In the genomic region with DNA sequence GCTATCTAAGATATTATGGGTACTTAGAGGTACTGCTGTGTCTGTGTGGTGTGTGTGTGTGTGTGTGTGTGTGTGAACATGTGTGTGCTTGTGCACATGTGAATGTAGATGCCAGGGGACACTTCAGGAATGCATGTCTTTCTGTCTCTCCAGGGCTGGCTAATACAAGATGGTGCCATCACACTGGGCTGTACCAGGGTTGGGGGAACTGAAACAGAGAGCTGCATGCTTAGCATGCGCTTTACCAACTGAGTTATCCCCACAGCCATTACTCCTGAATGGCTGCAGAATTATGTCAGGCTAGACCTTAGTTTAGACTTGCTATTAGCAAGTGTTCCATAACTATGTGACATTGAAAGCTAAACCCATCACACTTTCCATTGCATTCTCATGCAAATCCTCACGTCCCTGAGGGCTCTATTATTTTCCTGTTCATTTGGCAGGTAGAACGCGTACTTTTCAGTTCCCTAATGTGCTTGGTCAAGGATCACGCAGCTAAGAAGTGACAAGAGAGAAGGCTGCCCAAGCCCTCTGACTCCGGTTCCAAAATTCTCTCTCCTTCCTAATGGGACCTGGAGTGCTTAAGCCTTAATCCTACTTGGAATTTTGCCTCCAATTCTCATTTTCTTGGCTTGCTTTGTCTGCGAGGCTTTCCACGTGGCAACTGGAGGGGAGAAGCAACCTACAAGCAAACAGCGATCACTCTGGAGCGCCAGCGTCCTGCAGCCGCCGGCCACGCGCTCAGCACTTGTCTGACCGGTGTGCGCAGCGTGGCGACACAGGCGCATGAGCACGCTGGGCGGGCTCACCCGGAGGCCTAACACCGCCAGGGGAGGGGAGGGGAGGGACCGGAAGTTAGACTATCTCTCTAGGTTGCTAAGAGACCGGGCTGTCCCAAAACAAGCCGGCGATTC, we compare ENCODE assay signal across 8 mouse cellular contexts. TPM values are rescaled to one million over a fixed set of nuclear protein-coding genes. Genes with fewer than 3 reads are reported as not detected.
A peak's percentile ranks its signal among the peaks of the same experiment; 100 is the strongest.
DNase-seq lines count a peak whose midpoint lies in the region; ATAC-seq and TF ChIP-seq lines count a peak whose summit lies in the region.

TSS of gene Ttc25 (plus strand) at position 776 of the 914 bp plus-strand sequence.

- H3K79me2 ChIP-seq in C2C12 (ENCODE audit: control insufficient read depth, insufficient read depth), result no peaks in the 10 kb centered on the region

- peak within 1 kb of the TSS; percentile 28 for H3K4me3 ChIP-seq in C2C12 (ENCODE audit: insufficient read depth, poor library complexity, severe bottlenecking)
- peak within 1 kb of the TSS; percentile 57 for H3K4me3 ChIP-seq in forebrain, embryonic 10.5 days
- peak within 1 kb of the TSS; percentile 51 for H3K4me3 ChIP-seq in heart, embryonic 15.5 days
- peak within 1 kb of the TSS; percentile 57 to 73 for H3K4me3 ChIP-seq in liver, embryonic 14.5 days (ENCODE audit: insufficient read depth in 1 of 2, low read depth in 2 of 2, low read length in 2 of 2)
- peak within 1 kb of the TSS; percentile 36 for H3K4me3 ChIP-seq in neural tube, embryonic 11.5 days (ENCODE audit: low read depth, low read length)
- H3K4me3 ChIP-seq in stomach, postnatal 0 days (ENCODE audit: low read depth, low read length), result peak within 1 kb of the TSS; percentile 43

- H3K27ac ChIP-seq in forebrain, embryonic 10.5 days, result peak within 1 kb of the TSS; percentile 87
- H3K27ac ChIP-seq in heart, embryonic 15.5 days, result peak within 1 kb of the TSS; percentile 67
- no peak within 1 kb of the TSS; the same call in 1 of the 2 replicates for H3K27ac ChIP-seq in liver, embryonic 14.5 days
- no peak within 1 kb of the TSS for H3K27ac ChIP-seq in neural tube, embryonic 11.5 days (ENCODE audit: low read depth, low read length)
- peak within 1 kb of the TSS; percentile 65 for H3K27ac ChIP-seq in stomach, postnatal 0 days (replicated peaks)

- no peak for TF ChIP-seq EP300 in liver, embryonic 14.5 days (IDR thresholded peaks at IDR 0.05; ENCODE audit: low read depth)
- no peak for TF ChIP-seq EP300 in stomach, postnatal 0 days (optimal IDR thresholded peaks at IDR 0.05)

- H3K4me2 ChIP-seq in heart, embryonic 15.5 days, result peak within 1 kb of the TSS; percentile 73
- peak within 1 kb of the TSS; percentile 67 for H3K4me2 ChIP-seq in liver, embryonic 14.5 days (ENCODE audit: low read depth)
- H3K4me2 ChIP-seq in neural tube, embryonic 11.5 days (ENCODE audit: low read depth), result peak within 1 kb of the TSS; percentile 63
- H3K4me2 ChIP-seq in stomach, postnatal 0 days (replicated peaks; ENCODE audit: low read depth), result peak within 1 kb of the TSS; percentile 71

- no peaks in the 10 kb centered on the region for H3K36me3 ChIP-seq in C2C12 (ENCODE audit: control insufficient read depth, insufficient read depth)
- H3K36me3 ChIP-seq in forebrain, embryonic 10.5 days (replicated peaks), result no peaks in the 10 kb centered on the region
- no peaks in the 10 kb centered on the region for H3K36me3 ChIP-seq in heart, embryonic 15.5 days
- H3K36me3 ChIP-seq in liver, embryonic 14.5 days (replicated peaks; ENCODE audit: control insufficient read depth, insufficient read depth, low read depth), result no peaks in the 10 kb centered on the region
- no peaks in the 10 kb centered on the region for H3K36me3 ChIP-seq in neural tube, embryonic 11.5 days (ENCODE audit: control insufficient read depth, insufficient read depth, low read length)
- no peaks in the 10 kb centered on the region for H3K36me3 ChIP-seq in stomach, postnatal 0 days (ENCODE audit: control insufficient read depth, insufficient read depth, low read length)

- no peaks in the 10 kb centered on the region for H3K9me3 ChIP-seq in forebrain, embryonic 10.5 days
- H3K9me3 ChIP-seq in heart, embryonic 15.5 days (replicated peaks), result no peaks in the 10 kb centered on the region
- H3K9me3 ChIP-seq in liver, embryonic 14.5 days (ENCODE audit: control insufficient read depth, low read length), result no peaks in the 10 kb centered on the region
- H3K9me3 ChIP-seq in neural tube, embryonic 11.5 days (ENCODE audit: control insufficient read depth, low read length), result no peaks in the 10 kb centered on the region
- no peaks in the 10 kb centered on the region for H3K9me3 ChIP-seq in stomach, postnatal 0 days (ENCODE audit: control insufficient read depth, low read length)

- H3K27me3 ChIP-seq in C2C12 (ENCODE audit: control insufficient read depth, insufficient read depth, insufficient read length), result peaks cover 31% of the 10 kb centered on the region
- peaks cover 4% of the 10 kb centered on the region; the same call in 1 of the 2 replicates for H3K27me3 ChIP-seq in forebrain, embryonic 10.5 days (ENCODE audit: poor library complexity, severe bottlenecking)
- H3K27me3 ChIP-seq in heart, embryonic 15.5 days, result no peaks in the 10 kb centered on the region
- H3K27me3 ChIP-seq in liver, embryonic 14.5 days (ENCODE audit: control insufficient read depth, insufficient read depth, low read length), result no peaks in the 10 kb centered on the region
- no peaks in the 10 kb centered on the region for H3K27me3 ChIP-seq in neural tube, embryonic 11.5 days (ENCODE audit: control insufficient read depth, insufficient read depth, low read length)
- H3K27me3 ChIP-seq in stomach, postnatal 0 days (ENCODE audit: control insufficient read depth, insufficient read depth, low read length), result no peaks in the 10 kb centered on the region

- ATAC-seq in heart, embryonic 15.5 days (replicated peaks; ENCODE audit: insufficient number of reproducible peaks, insufficient read depth, low FRiP score, low read depth), result peak; percentile 98
- peak; percentile 95 for ATAC-seq in liver, embryonic 14.5 days (ENCODE audit: insufficient read depth)
- peak; percentile 88 for ATAC-seq in neural tube, embryonic 11.5 days (ENCODE audit: insufficient read depth, low FRiP score, low TSS enrichment)
- ATAC-seq in stomach, postnatal 0 days (ENCODE audit: low FRiP score, low TSS enrichment), result peak; percentile 99

- no peak for TF ChIP-seq CTCF in C2C12 (IDR thresholded peaks at IDR 0.05; ENCODE audit: control insufficient read depth, insufficient read depth, insufficient read length)
- peak; percentile 35; the same call in 1 of the 2 replicates for TF ChIP-seq CTCF in liver, embryonic 14.5 days (IDR thresholded peaks at IDR 0.05; ENCODE audit: low read depth)
- TF ChIP-seq CTCF in stomach, postnatal 0 days (IDR thresholded peaks at IDR 0.05; ENCODE audit: low read depth), result peak; percentile 51

- peak within 1 kb of the TSS; percentile 34 for H3ac ChIP-seq in C2C12 (ENCODE audit: control insufficient read depth, insufficient read length, low read depth)

- DNase-seq in adrenal gland, postnatal 4 days (ENCODE audit: low spot score in 2 of 2), result peak; percentile 66 to 84
- DNase-seq in forebrain, embryonic 10.5 days (ENCODE audit: extremely low spot score, low spot score), result peak; percentile 93
- DNase-seq in kidney, postnatal 25 days, result peak; percentile 92 to 96
- DNase-seq in liver, embryonic 14.5 days (ENCODE audit: low read depth in 3 of 3, low spot score in 3 of 3), result peak; percentile 80 to 84 (median 83)
- peak; percentile 92 for DNase-seq in neural tube, embryonic 11.5 days (ENCODE audit: low spot score)
- peak; percentile 96 for DNase-seq in stomach, postnatal 0 days (ENCODE audit: low spot score)

- no peaks in the 10 kb centered on the region for H3K79me3 ChIP-seq in C2C12 (ENCODE audit: low read depth)

- peaks cover 19% of the 10 kb centered on the region for H3K4me1 ChIP-seq in forebrain, embryonic 10.5 days
- H3K4me1 ChIP-seq in heart, embryonic 15.5 days (replicated peaks), result peaks cover 11% of the 10 kb centered on the region
- peaks cover 9 to 21% of the 10 kb centered on the region in 2 experiments for H3K4me1 ChIP-seq in liver, embryonic 14.5 days (replicated peaks; ENCODE audit: control insufficient read depth in 2 of 2, insufficient read depth in 2 of 2, low read length in 1 of 2)
- H3K4me1 ChIP-seq in neural tube, embryonic 11.5 days (ENCODE audit: control insufficient read depth, insufficient read depth, low read length), result 0 out of 2 replicates have a peak, but pooled peaks cover 3% of the 10 kb centered on the region
- no peaks in the 10 kb centered on the region for H3K4me1 ChIP-seq in stomach, postnatal 0 days (replicated peaks; ENCODE audit: control insufficient read depth, insufficient read depth)

- 4% methylated on average over 28 of the region's 28 CpGs for WGBS in forebrain, embryonic 10.5 days
- WGBS in heart, embryonic 15.5 days, result 4% methylated on average over 28 of the region's 28 CpGs
- WGBS in liver, embryonic 14.5 days (ENCODE audit: insufficient replicate concordance), result 7% methylated on average over 28 of the region's 28 CpGs
- WGBS in neural tube, embryonic 11.5 days, result 6% methylated on average over 28 of the region's 28 CpGs
- WGBS in stomach, postnatal 0 days, result 4% methylated on average over 28 of the region's 28 CpGs

- peak within 1 kb of the TSS; percentile 53 for H3K9ac ChIP-seq in heart, embryonic 15.5 days
- H3K9ac ChIP-seq in liver, embryonic 14.5 days (replicated peaks), result peak within 1 kb of the TSS; percentile 66
- H3K9ac ChIP-seq in neural tube, embryonic 11.5 days (ENCODE audit: low read length), result peak within 1 kb of the TSS; percentile 64
- H3K9ac ChIP-seq in stomach, postnatal 0 days (ENCODE audit: low read length), result peak within 1 kb of the TSS; percentile 55

TF ChIP-seq in C2C12, 6 proteins besides CTCF, POLR2A, EP300 and RAD21:
- TF ChIP-seq MAX (IDR thresholded peaks at IDR 0.05) (peak; percentile 99), MYOG (IDR thresholded peaks at IDR 0.05; ENCODE audit: control insufficient read depth, extremely low read depth, insufficient read length) (no peak)

RNA-seq across cellular contexts. Expression of gene Ttc25, which starts in this region (rescaled TPM):
- polyA plus RNA-seq in C2C12 (2012; fragmentation: generic; extraction: Trizol), result 0.06 TPM
- 1 to 10 TPM; 2.2 TPM for total RNA-seq in adrenal gland, postnatal 4 days (2021)
- 1.4 and 1.5 TPM in 2 replicates for polyA plus RNA-seq in forebrain, embryonic 10.5 days (2016; fragmentation: Nextera tagmentation; extraction: Ambion mirVana)
- 0.66 TPM in 2 replicates for polyA plus RNA-seq in heart, embryonic 15.5 days (2015; fragmentation: Nextera tagmentation; extraction: Ambion mirVana)
- polyA plus RNA-seq in liver, embryonic 14.5 days (2012; rRNA removed), result 0.01 and 0.03 TPM in 2 replicates
- 0.13 and 0.19 TPM in 2 replicates for polyA plus RNA-seq in liver, embryonic 14.5 days (2014; fragmentation: Nextera tagmentation; extraction: Ambion mirVana)
- polyA plus RNA-seq in neural tube, embryonic 11.5 days (2014; fragmentation: Nextera tagmentation; extraction: Ambion mirVana), result 1.0 and 1.4 TPM in 2 replicates
- polyA plus RNA-seq in stomach, postnatal 0 days (2015; fragmentation: Nextera tagmentation; extraction: Ambion mirVana), result 0.17 and 0.33 TPM in 2 replicates

Comparison
In these comparisons a context has a peak if more than half of its experiments do, and no peak if none do; other contexts are left out.
1. Peak in ATAC-seq, H3K4me3 ChIP-seq, H3K27ac ChIP-seq, H3K9ac ChIP-seq and H3K4me2 ChIP-seq in heart, embryonic 15.5 days; RNA of the gene not detected or under 1 TPM.
2. Peak in DNase-seq, ATAC-seq, H3K4me3 ChIP-seq, H3K9ac ChIP-seq and H3K4me2 ChIP-seq in liver, embryonic 14.5 days; RNA of the gene not detected or under 1 TPM.
3. Peak in DNase-seq, ATAC-seq, H3K4me3 ChIP-seq, H3K27ac ChIP-seq, H3K9ac ChIP-seq and H3K4me2 ChIP-seq in stomach, postnatal 0 days; RNA of the gene not detected or under 1 TPM.